Mouse (Mus musculus) midbrain, embryonic 13.5 days (tissue): ENCODE measurements at regions not wholly inside any gene's neighbourhood (a gene's known extent, or its start where the extent isn't known, plus 50 kb on each side); places are given as distances from the start of the nearest gene placed in this dataset.

Source experiments
- ATAC-seq: fragments of 200-750 bp; cut with Nextera tagmentation; 2 replicates; pipeline ENCODE4 v1.8.0; 2017; ENCODE audit warnings: mild to moderate bottlenecking, moderate TSS enrichment, moderate library complexity
- H3K27ac ChIP-seq: fragments of 300-500 bp; sonication (generic); 2 replicates; pipeline ENCODE4 v1.5.1; 2015; ENCODE audit warnings: inconsistent platforms, mild to moderate bottlenecking, moderate library complexity
- H3K27me3 ChIP-seq: fragments of 300-500 bp; sonication (generic); 2 replicates; pipeline ENCODE4 v1.6.1; 2015; ENCODE audit warnings: mild to moderate bottlenecking, inconsistent platforms
- H3K36me3 ChIP-seq: fragments of 300-500 bp; sonication (generic); 2 replicates; pipeline ENCODE4 v1.6.1; 2015; ENCODE audit warnings: mild to moderate bottlenecking, inconsistent platforms
- H3K4me1 ChIP-seq: fragments of 300-500 bp; sonication (generic); replicated peaks from 2 replicates; pipeline ENCODE4 v1.6.1; 2015; ENCODE audit warnings: inconsistent platforms
- H3K4me2 ChIP-seq: fragments of 300-500 bp; sonication (generic); replicated peaks from 2 replicates; pipeline ENCODE4 v1.6.1; 2015; ENCODE audit warnings: moderate library complexity, mild to moderate bottlenecking, inconsistent platforms
- H3K4me3 ChIP-seq: fragments of 300-500 bp; sonication (generic); replicated peaks from 2 replicates; pipeline ENCODE4 v1.5.1; 2015; ENCODE audit warnings: mild to moderate bottlenecking, inconsistent platforms
- H3K9ac ChIP-seq: fragments of 300-500 bp; sonication (generic); replicated peaks from 2 replicates; pipeline ENCODE4 v1.6.1; 2015; ENCODE audit warnings: mild to moderate bottlenecking, inconsistent platforms
- H3K9me3 ChIP-seq: fragments of 300-500 bp; sonication (generic); 2 replicates; pipeline ENCODE4 v1.6.1; 2016; ENCODE audit warnings: mild to moderate bottlenecking, inconsistent platforms
- WGBS: fragments of 180-500 bp; shearing (Covaris S2); methylation state at CpG from one replicate; pipeline ENCODE4 v1.1.7; 2015; 5-methylcytosine and 5-hydroxymethylcytosine counted together

- peak; percentile 6; the same call in 1 of the 2 replicates for ATAC-seq
- H3K4me3 ChIP-seq: peak overlapping the region; percentile 28
- H3K27me3 ChIP-seq: peaks cover 10% of the 10 kb centered on the region
- WGBS: 5% methylated on average over 15 of the region's 15 CpGs
- peak overlapping the region; percentile 61 for H3K4me2 ChIP-seq
- no peaks in the 10 kb centered on the region for H3K36me3 ChIP-seq
- no peaks in the 10 kb centered on the region for H3K9me3 ChIP-seq
- H3K9ac ChIP-seq: peak overlapping the region; percentile 56
- peaks cover 41% of the 10 kb centered on the region for H3K4me1 ChIP-seq
- peak overlapping the region; percentile 87 for H3K27ac ChIP-seq
Measured at GRCm38 (mm10) chr8:34326614-34326965, 215.1 kb upstream of the Gm10131 start.

GRCm38 (mm10) chr8:34325841-34326613, 214.5 kb upstream of the Gm10131 start:
- Histone ChIP-seq H3K4me3 (peak overlapping the region; percentile 28), H3K9me3 (no peaks in the 10 kb centered on the region), H3K27me3 (peaks cover 10% of the 10 kb centered on the region), H3K4me2 (peak overlapping the region; percentile 61), H3K4me1 (peaks cover 45% of the 10 kb centered on the region), H3K36me3 (no peaks in the 10 kb centered on the region), H3K27ac (peak overlapping the region; percentile 87), H3K9ac (peak overlapping the region; percentile 56)
- ATAC-seq: peak; percentile 85
- under 1% methylated on average over 14 of the region's 17 CpGs for WGBS

- Histone ChIP-seq H3K4me1 (peaks cover 38% of the 10 kb centered on the region), H3K27me3 (peaks cover 4% of the 10 kb centered on the region; the same call in 1 of the 2 replicates), H3K9ac (no peak overlapping the region), H3K4me3 (no peak overlapping the region), H3K9me3 (no peaks in the 10 kb centered on the region), H3K27ac (peak overlapping the region; percentile 83), H3K36me3 (no peaks in the 10 kb centered on the region), H3K4me2 (0 out of 2 replicates have a peak overlapping the region, but pooled peaks have one; percentile 14)
- ATAC-seq: peak; percentile 92
- WGBS: 2% methylated on average over 6 of the region's 6 CpGs
Measured at GRCm38 (mm10) chr8:34320158-34320587, 208.6 kb upstream of the Gm10131 start.

GRCm38 (mm10) chr8:34319719-34320118, 208.2 kb upstream of the Gm10131 start:
- ATAC-seq: peak; percentile 18
- 69% methylated on average over 5 of the region's 5 CpGs for WGBS
- Histone ChIP-seq H3K4me2 (0 out of 2 replicates have a peak overlapping the region, but pooled peaks have one; percentile 14), H3K9me3 (no peaks in the 10 kb centered on the region), H3K4me1 (peaks cover 33% of the 10 kb centered on the region), H3K36me3 (no peaks in the 10 kb centered on the region), H3K4me3 (no peak overlapping the region), H3K27me3 (peaks cover 4% of the 10 kb centered on the region; the same call in 1 of the 2 replicates), H3K27ac (peak overlapping the region; percentile 83), H3K9ac (no peak overlapping the region)

- no peak overlapping the region for H3K27ac ChIP-seq
- peaks cover 10% of the 10 kb centered on the region for H3K4me1 ChIP-seq
- no peaks in the 10 kb centered on the region for H3K27me3 ChIP-seq
- H3K36me3 ChIP-seq: no peaks in the 10 kb centered on the region
- ATAC-seq: no peak
- no peak overlapping the region for H3K4me3 ChIP-seq
- no peak overlapping the region for H3K9ac ChIP-seq
- no peaks in the 10 kb centered on the region for H3K9me3 ChIP-seq
- H3K4me2 ChIP-seq: no peak overlapping the region
Measured at GRCm38 (mm10) chr8:34315233-34315632, 203.7 kb upstream of the Gm10131 start.

GRCm38 (mm10) chr8:34305542-34306485, 194.3 kb upstream of the Gm10131 start:
- no peak overlapping the region for H3K4me3 ChIP-seq
- H3K9ac ChIP-seq: no peak overlapping the region
- ATAC-seq: no peak
- H3K27me3 ChIP-seq: no peaks in the 10 kb centered on the region
- peaks cover 8% of the 10 kb centered on the region; the same call in 1 of the 2 replicates for H3K9me3 ChIP-seq
- 56% methylated on average over 7 of the region's 7 CpGs for WGBS
- no peak overlapping the region for H3K27ac ChIP-seq
- no peaks in the 10 kb centered on the region for H3K36me3 ChIP-seq
- H3K4me1 ChIP-seq: peaks cover 4% of the 10 kb centered on the region; the same call in 1 of the 2 replicates
- H3K4me2 ChIP-seq: no peak overlapping the region

- no peak for ATAC-seq
- Histone ChIP-seq H3K4me3 (no peak overlapping the region), H3K9me3 (peaks cover 8% of the 10 kb centered on the region; the same call in 1 of the 2 replicates), H3K36me3 (no peaks in the 10 kb centered on the region), H3K27ac (no peak overlapping the region), H3K4me2 (no peak overlapping the region), H3K9ac (no peak overlapping the region), H3K27me3 (no peaks in the 10 kb centered on the region), H3K4me1 (peaks cover 8% of the 10 kb centered on the region)
- 93% methylated on average over 11 of the region's 11 CpGs for WGBS
Measured at GRCm38 (mm10) chr8:34303815-34304214, 192.3 kb upstream of the Gm10131 start.

- no peaks in the 10 kb centered on the region for H3K36me3 ChIP-seq
- ATAC-seq: peak; percentile 50; the same call in 1 of the 2 replicates
- WGBS: 46% methylated on average over 15 of the region's 15 CpGs
- H3K27ac ChIP-seq: no peak overlapping the region
- no peak overlapping the region for H3K9ac ChIP-seq
- H3K4me2 ChIP-seq: no peak overlapping the region
- peaks cover 4% of the 10 kb centered on the region for H3K4me1 ChIP-seq
- H3K27me3 ChIP-seq: no peaks in the 10 kb centered on the region
- H3K4me3 ChIP-seq: no peak overlapping the region
- no peaks in the 10 kb centered on the region for H3K9me3 ChIP-seq
Measured at GRCm38 (mm10) chr8:34300331-34300903, 188.9 kb upstream of the Gm10131 start.

- no peak overlapping the region for H3K4me2 ChIP-seq
- ATAC-seq: no peak
- H3K9ac ChIP-seq: no peak overlapping the region
- peaks cover 13% of the 10 kb centered on the region for H3K9me3 ChIP-seq
- no peaks in the 10 kb centered on the region for H3K27me3 ChIP-seq
- H3K36me3 ChIP-seq: no peaks in the 10 kb centered on the region
- 91% methylated on average over 8 of the region's 8 CpGs for WGBS
- H3K4me1 ChIP-seq: no peaks in the 10 kb centered on the region
- H3K27ac ChIP-seq: no peak overlapping the region
- no peak overlapping the region for H3K4me3 ChIP-seq
Measured at GRCm38 (mm10) chr8:34294721-34295120, 183.2 kb upstream of the Gm10131 start.

GRCm38 (mm10) chr8:34290670-34291069, 179.1 kb upstream of the Gm10131 start:
- Histone ChIP-seq H3K9ac (no peak overlapping the region), H3K4me1 (no peaks in the 10 kb centered on the region), H3K9me3 (peaks cover 13% of the 10 kb centered on the region), H3K27me3 (no peaks in the 10 kb centered on the region), H3K4me3 (no peak overlapping the region), H3K27ac (no peak overlapping the region), H3K36me3 (no peaks in the 10 kb centered on the region), H3K4me2 (no peak overlapping the region)
- 81% methylated on average over 4 of the region's 4 CpGs for WGBS
- no peak for ATAC-seq

GRCm38 (mm10) chr8:34287801-34288200, 176.3 kb upstream of the Gm10131 start:
- 91% methylated on average over 2 of the region's 2 CpGs for WGBS
- Histone ChIP-seq H3K27ac (no peak overlapping the region), H3K4me2 (no peak overlapping the region), H3K4me3 (no peak overlapping the region), H3K36me3 (no peaks in the 10 kb centered on the region), H3K4me1 (no peaks in the 10 kb centered on the region), H3K27me3 (no peaks in the 10 kb centered on the region), H3K9ac (no peak overlapping the region), H3K9me3 (no peaks in the 10 kb centered on the region)
- no peak for ATAC-seq
